Mouse (Mus musculus): ENCODE measurements around the gene Uqcc2.

Gene Uqcc2

GRCm38 (mm10) chr17:27077133-27077532, 56.6 kb downstream of the Uqcc2 start:
- no peak for DNase-seq (ENCODE audit: low spot score)

GRCm38 (mm10) chr17:27074849-27075745, 58.6 kb downstream of the Uqcc2 start:
- DNase-seq (ENCODE audit: low spot score), result no peak

- no peak for DNase-seq (ENCODE audit: low spot score)
Observed at GRCm38 (mm10) chr17:27074236-27074635, 59.5 kb downstream of the Uqcc2 start.

- no peak for DNase-seq (ENCODE audit: low spot score)
Observed at GRCm38 (mm10) chr17:27073778-27074177, 59.9 kb downstream of the Uqcc2 start.

GRCm38 (mm10) chr17:27073126-27073525, 60.6 kb downstream of the Uqcc2 start:
- no peak for DNase-seq (ENCODE audit: low spot score)

Measured in testis, postnatal 10 days (tissue).